Mouse (Mus musculus) lung, embryonic 16.5 days (tissue): ENCODE data around the gene Poglut1. TPM values are rescaled to one million over a fixed set of nuclear protein-coding genes. Genes with fewer than 3 reads are reported as not detected.

Experiments used
- ATAC-seq: fragments of 200-750 bp; cut with Nextera tagmentation; 2 replicates; pipeline ENCODE4 v1.8.0; 2017; ENCODE audit warnings: low read depth, mild to moderate bottlenecking, moderate library complexity
- H3K27ac ChIP-seq: fragments of 300-500 bp; sonication (generic); 2 replicates; pipeline ENCODE4 v1.5.1; 2014; ENCODE audit warnings: mild to moderate bottlenecking, control low read depth, low read length
- H3K27me3 ChIP-seq: fragments of 300-500 bp; sonication (generic); 2 replicates; pipeline ENCODE4 v1.6.1; 2014; ENCODE audit warnings: low read depth, low read length, mixed read lengths; ENCODE audit not compliant: control insufficient read depth, insufficient read depth
- H3K36me3 ChIP-seq: fragments of 300-500 bp; sonication (generic); 2 replicates; pipeline ENCODE4 v1.6.1; 2014; ENCODE audit warnings: low read length; ENCODE audit not compliant: control insufficient read depth, insufficient read depth
- H3K4me1 ChIP-seq: fragments of 300-500 bp; sonication (generic); replicated peaks from 2 replicates; pipeline ENCODE4 v1.6.1; 2014; ENCODE audit warnings: low read length, mixed read lengths; ENCODE audit not compliant: control insufficient read depth, insufficient read depth
- H3K4me2 ChIP-seq: fragments of 300-500 bp; sonication (generic); 2 replicates; pipeline ENCODE4 v1.6.1; 2014; ENCODE audit warnings: low read depth, low read length, control low read depth
- H3K4me3 ChIP-seq: fragments of 300-500 bp; sonication (generic); 2 replicates; pipeline ENCODE4 v1.5.1; 2014; ENCODE audit warnings: mild to moderate bottlenecking, low read length, control low read depth
- H3K9ac ChIP-seq: fragments of 300-500 bp; sonication (generic); 2 replicates; pipeline ENCODE4 v1.6.1; 2014; ENCODE audit warnings: low read length, control low read depth
- H3K9me3 ChIP-seq: fragments of 300-500 bp; sonication (generic); 2 replicates; pipeline ENCODE4 v1.6.1; 2016; ENCODE audit warnings: low read length; ENCODE audit not compliant: control insufficient read depth
- WGBS: fragments of 180-500 bp; shearing (Covaris S2); extraction: QIAGEN DNeasy Blood & Tissue Kit; methylation state at CpG from one replicate; pipeline ENCODE4 v1.1.7; 2014; 5-methylcytosine and 5-hydroxymethylcytosine counted together
- polyA plus RNA-seq: library from polyadenylated mRNA; unstranded; fragments of >200 nt; fragmentation: Nextera tagmentation; extraction: Ambion mirVana; gene quantifications from 2 replicates; pipeline ENCODE4 v1.2.1, GENCODE M21; 2015

Poglut1 gene
- polyA plus RNA-seq, 1 experiment from 2014 or later = 50.4 TPM

- H3K27ac ChIP-seq = no peak overlapping the region
- H3K9me3 ChIP-seq = no peaks in the 10 kb centered on the region
- no peaks in the 10 kb centered on the region for H3K4me1 ChIP-seq
- peaks cover 39% of the 10 kb centered on the region for H3K36me3 ChIP-seq
- H3K4me3 ChIP-seq = no peak overlapping the region
- no peak for ATAC-seq
- no peak overlapping the region for H3K9ac ChIP-seq
- no peak overlapping the region for H3K4me2 ChIP-seq
- no peaks in the 10 kb centered on the region for H3K27me3 ChIP-seq
- 84% methylated on average over 5 of the region's 5 CpGs for WGBS
Measured at GRCm38 (mm10) chr16:38587163-38587562, 37.1 kb upstream of the Poglut1 start.

GRCm38 (mm10) chr16:38585186-38585585, 35.1 kb upstream of the Poglut1 start:
- H3K36me3 ChIP-seq = peaks cover 43% of the 10 kb centered on the region
- H3K27ac ChIP-seq = no peak overlapping the region
- H3K4me1 ChIP-seq = no peaks in the 10 kb centered on the region
- H3K9me3 ChIP-seq = no peaks in the 10 kb centered on the region
- no peak for ATAC-seq
- no peak overlapping the region for H3K9ac ChIP-seq
- 86% methylated on average over 5 of the region's 5 CpGs for WGBS
- H3K4me2 ChIP-seq = no peak overlapping the region
- no peaks in the 10 kb centered on the region for H3K27me3 ChIP-seq
- H3K4me3 ChIP-seq = no peak overlapping the region

GRCm38 (mm10) chr16:38584761-38585160, 34.7 kb upstream of the Poglut1 start:
- H3K4me3 ChIP-seq = no peak overlapping the region
- ATAC-seq = no peak
- no peak overlapping the region for H3K4me2 ChIP-seq
- no peak overlapping the region for H3K27ac ChIP-seq
- no peak overlapping the region for H3K9ac ChIP-seq
- 85% methylated on average over 7 of the region's 7 CpGs for WGBS
- no peaks in the 10 kb centered on the region for H3K9me3 ChIP-seq
- peaks cover 43% of the 10 kb centered on the region for H3K36me3 ChIP-seq
- H3K4me1 ChIP-seq = no peaks in the 10 kb centered on the region
- H3K27me3 ChIP-seq = no peaks in the 10 kb centered on the region

DNA sequence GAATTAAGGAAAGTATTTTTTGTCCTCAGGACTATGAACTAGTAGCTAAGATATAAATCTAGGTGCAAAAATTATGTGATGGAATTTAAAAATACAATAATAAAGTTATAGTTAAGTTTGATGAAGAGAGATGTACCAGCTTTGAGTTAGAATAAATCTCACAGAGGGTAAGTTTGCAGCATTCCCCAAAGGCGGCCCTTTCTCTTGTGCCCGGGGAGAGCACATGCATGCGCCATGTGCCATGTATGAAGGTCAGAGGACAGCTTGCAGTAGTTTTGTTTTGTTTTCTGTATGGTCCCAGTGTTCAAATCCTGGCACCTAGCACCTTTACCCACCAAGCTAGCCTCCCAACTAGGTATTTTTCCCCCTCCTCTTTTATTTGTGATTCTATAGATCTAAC, 21.4 kb upstream of the Poglut1 start:
- Histone ChIP-seq H3K9me3 (no peaks in the 10 kb centered on the region), H3K36me3 (peaks cover 31% of the 10 kb centered on the region), H3K4me1 (no peaks in the 10 kb centered on the region), H3K27me3 (no peaks in the 10 kb centered on the region), H3K9ac (no peak overlapping the region), H3K4me3 (no peak overlapping the region), H3K27ac (no peak overlapping the region), H3K4me2 (no peak overlapping the region)
- WGBS = 97% methylated on average over 3 of the region's 3 CpGs
- no peak for ATAC-seq

DNA sequence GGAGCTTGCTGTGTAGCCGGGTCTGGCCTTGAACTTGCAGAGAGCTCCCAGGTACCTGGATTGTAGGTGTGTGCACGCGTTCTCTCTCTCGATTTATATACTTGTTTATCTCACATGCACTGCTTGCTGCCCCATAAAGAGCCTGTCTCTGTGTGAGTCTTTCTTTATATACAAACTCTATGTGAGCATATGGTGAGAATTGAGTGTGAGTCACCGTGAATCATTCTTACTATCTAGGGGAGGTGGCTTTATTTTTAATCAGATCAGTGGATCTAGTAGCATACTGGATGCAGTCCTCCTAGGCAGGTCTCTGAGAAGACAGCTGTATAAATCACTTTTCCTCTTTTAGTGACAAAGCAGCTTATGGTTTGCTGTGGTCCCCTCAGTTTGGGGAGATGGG, 18.1 kb upstream of the Poglut1 start:
- H3K9me3 ChIP-seq = no peaks in the 10 kb centered on the region

GRCm38 (mm10) chr16:38563516-38563915, 13.5 kb upstream of the Poglut1 start:
- ATAC-seq = no peak
- Histone ChIP-seq H3K36me3 (peaks cover 8% of the 10 kb centered on the region), H3K27me3 (peaks cover 2% of the 10 kb centered on the region; the same call in 1 of the 2 replicates), H3K4me3 (peak overlapping the region; percentile 91), H3K4me2 (peak overlapping the region; percentile 75), H3K9me3 (no peaks in the 10 kb centered on the region), H3K27ac (no peak overlapping the region), H3K4me1 (peaks cover 8% of the 10 kb centered on the region), H3K9ac (peak overlapping the region; percentile 94)
- WGBS = 17% methylated on average over 10 of the region's 10 CpGs

More for the DNA sequence above, 18.1 kb upstream of the Poglut1 start:
- Histone ChIP-seq H3K4me2 (no peak overlapping the region), H3K27me3 (no peaks in the 10 kb centered on the region), H3K4me3 (no peak overlapping the region), H3K27ac (no peak overlapping the region), H3K36me3 (peaks cover 29% of the 10 kb centered on the region), H3K4me1 (peaks cover 8% of the 10 kb centered on the region), H3K9ac (no peak overlapping the region)
- WGBS = 96% methylated on average over 5 of the region's 5 CpGs
- ATAC-seq = no peak

GRCm38 (mm10) chr16:38562968-38563327, 12.9 kb upstream of the Poglut1 start:
- peak overlapping the region; percentile 78 for H3K27ac ChIP-seq
- peaks cover 2% of the 10 kb centered on the region; the same call in 1 of the 2 replicates for H3K27me3 ChIP-seq
- H3K36me3 ChIP-seq = peaks cover 7% of the 10 kb centered on the region; the same call in 1 of the 2 replicates
- WGBS = under 1% methylated on average over 25 of the region's 25 CpGs
- H3K9me3 ChIP-seq = no peaks in the 10 kb centered on the region
- H3K9ac ChIP-seq = peak overlapping the region; percentile 94
- no peak; the same call in 1 of the 2 replicates for ATAC-seq
- H3K4me2 ChIP-seq = peak overlapping the region; percentile 75
- peak overlapping the region; percentile 91 for H3K4me3 ChIP-seq
- peaks cover 8% of the 10 kb centered on the region for H3K4me1 ChIP-seq

GRCm38 (mm10) chr16:38562131-38562967, 12.3 kb upstream of the Poglut1 start:
- ATAC-seq = peak; percentile 99
- H3K36me3 ChIP-seq = peaks cover 7% of the 10 kb centered on the region; the same call in 1 of the 2 replicates
- H3K4me3 ChIP-seq = peak overlapping the region; percentile 91
- peak overlapping the region; percentile 94 for H3K9ac ChIP-seq
- peak overlapping the region; percentile 75 for H3K4me2 ChIP-seq
- 7% methylated on average over 37 of the region's 37 CpGs for WGBS
- no peaks in the 10 kb centered on the region for H3K9me3 ChIP-seq
- H3K4me1 ChIP-seq = peaks cover 8% of the 10 kb centered on the region
- peaks cover 2% of the 10 kb centered on the region; the same call in 1 of the 2 replicates for H3K27me3 ChIP-seq
- H3K27ac ChIP-seq = peak overlapping the region; percentile 78

DNA sequence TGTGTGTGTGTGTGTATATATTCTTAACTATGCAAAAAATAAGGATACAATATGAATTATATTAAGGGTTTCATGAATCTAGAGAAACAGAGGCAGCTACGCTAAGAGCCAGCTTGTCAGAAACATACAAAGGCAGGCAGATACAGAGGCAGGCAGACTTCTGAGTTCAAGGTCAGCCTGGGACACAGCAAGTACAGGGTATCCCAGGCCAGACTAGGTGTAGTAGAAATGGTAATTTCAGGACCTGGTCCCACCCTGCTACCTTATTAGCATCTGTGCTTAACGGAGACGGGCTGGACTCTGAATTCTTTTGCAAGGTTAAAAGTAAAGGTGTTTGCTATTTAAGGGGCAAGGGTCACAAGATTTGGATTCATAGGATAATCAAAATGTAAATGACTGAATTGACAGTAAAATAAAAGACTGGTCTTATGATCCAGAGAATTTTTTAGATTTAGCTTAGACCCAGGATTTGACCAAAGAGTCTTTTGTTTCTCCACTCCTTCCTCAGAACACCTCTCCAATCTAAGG, 8.2 kb upstream of the Poglut1 start, which contains the start of gene Tmem39a:
Gene Tmem39a, plus strand, starts transcription at position 478 of the 528 bp plus-strand sequence.
- H3K4me3 ChIP-seq = no peak within 1 kb of the TSS
- H3K4me2 ChIP-seq = no peak within 1 kb of the TSS
- WGBS = 79% methylated on average over 3 of the region's 3 CpGs
- no peak for ATAC-seq
- H3K9me3 ChIP-seq = no peaks in the 10 kb centered on the region
- H3K4me1 ChIP-seq = no peaks in the 10 kb centered on the region
- no peak within 1 kb of the TSS for H3K9ac ChIP-seq
- no peak within 1 kb of the TSS for H3K27ac ChIP-seq
- peaks cover 5% of the 10 kb centered on the region; the same call in 1 of the 2 replicates for H3K27me3 ChIP-seq
- H3K36me3 ChIP-seq = no peaks in the 10 kb centered on the region
